Mouse (Mus musculus) small intestine, adult 2 months (tissue): ENCODE data around the gene Dis3l2.

Source experiments
- CTCF ChIP-seq: fragments of 200-500 bp; IDR thresholded peaks from 2 replicates; pipeline ENCODE4 v1.5.1; 2012; ENCODE audit warnings: low read depth, mild to moderate bottlenecking, control low read depth, inconsistent platforms, low read length, moderate library complexity, mixed read lengths; ENCODE audit not compliant: insufficient replicate concordance, insufficient read length; ENCODE audit errors: extremely low read depth
- POLR2A ChIP-seq: fragments of 200-500 bp; IDR thresholded peaks from 2 replicates; pipeline ENCODE4 v1.6.1; 2012; ENCODE audit warnings: low read depth, mild to moderate bottlenecking, control low read depth, inconsistent platforms, low read length, moderate library complexity

GRCm38 (mm10) chr1:87009156-87009555 is 305.5 kb downstream of the Dis3l2 start:
- TF ChIP-seq CTCF (no peak), POLR2A (no peak)
